Mouse (Mus musculus) heart, embryonic 12.5 days (tissue): Measurements from ENCODE around the gene Rad51d. TPM values are rescaled to one million over a fixed set of nuclear protein-coding genes. Genes with fewer than 3 reads are reported as not detected.

ENCODE experiments used
- ATAC-seq: fragments of 200-750 bp; cut with Nextera tagmentation; 2 replicates; pipeline ENCODE4 v1.8.0; 2017; ENCODE audit warnings: moderate TSS enrichment, moderate library complexity; ENCODE audit not compliant: insufficient number of reproducible peaks, low FRiP score
- H3K27ac ChIP-seq: fragments of 300-500 bp; sonication (generic); 2 replicates; pipeline ENCODE4 v1.5.1; 2016; ENCODE audit warnings: mild to moderate bottlenecking, moderate library complexity; ENCODE audit not compliant: poor library complexity, severe bottlenecking
- H3K27me3 ChIP-seq: fragments of 300-500 bp; sonication (generic); replicated peaks from 2 replicates; pipeline ENCODE4 v1.6.1; 2016; ENCODE audit warnings: mild to moderate bottlenecking, moderate library complexity
- H3K36me3 ChIP-seq: fragments of 300-500 bp; sonication (generic); 2 replicates; pipeline ENCODE4 v1.6.1; 2016; ENCODE audit warnings: mild to moderate bottlenecking, moderate library complexity
- H3K4me1 ChIP-seq: fragments of 300-500 bp; sonication (generic); replicated peaks from 2 replicates; pipeline ENCODE4 v1.6.1; 2016; ENCODE audit warnings: mild to moderate bottlenecking
- H3K4me2 ChIP-seq: fragments of 300-500 bp; sonication (generic); 2 replicates; pipeline ENCODE4 v1.6.1; 2016; ENCODE audit warnings: mild to moderate bottlenecking, moderate library complexity
- H3K4me3 ChIP-seq: fragments of 300-500 bp; sonication (generic); 2 replicates; pipeline ENCODE4 v1.5.1; 2016; ENCODE audit warnings: mild to moderate bottlenecking
- H3K9ac ChIP-seq: fragments of 300-500 bp; sonication (generic); 2 replicates; pipeline ENCODE4 v1.6.1; 2016; ENCODE audit warnings: mild to moderate bottlenecking, moderate library complexity
- H3K9me3 ChIP-seq: fragments of 300-500 bp; sonication (generic); replicated peaks from 2 replicates; pipeline ENCODE4 v1.6.1; 2016; ENCODE audit warnings: mild to moderate bottlenecking, moderate library complexity
- WGBS: fragments of 180-500 bp; shearing (Covaris S2); methylation state at CpG from one replicate; pipeline ENCODE4 v1.1.7; 2016; 5-methylcytosine and 5-hydroxymethylcytosine counted together
- polyA plus RNA-seq: library from polyadenylated mRNA; unstranded; fragments of >200 nt; fragmentation: Nextera tagmentation; extraction: Ambion mirVana; gene quantifications from 2 replicates; pipeline ENCODE4 v1.2.1, GENCODE M21; 2016

The Rad51d gene
- polyA plus RNA-seq, 1 experiment from 2014 or later: 14.6 TPM

DNA sequence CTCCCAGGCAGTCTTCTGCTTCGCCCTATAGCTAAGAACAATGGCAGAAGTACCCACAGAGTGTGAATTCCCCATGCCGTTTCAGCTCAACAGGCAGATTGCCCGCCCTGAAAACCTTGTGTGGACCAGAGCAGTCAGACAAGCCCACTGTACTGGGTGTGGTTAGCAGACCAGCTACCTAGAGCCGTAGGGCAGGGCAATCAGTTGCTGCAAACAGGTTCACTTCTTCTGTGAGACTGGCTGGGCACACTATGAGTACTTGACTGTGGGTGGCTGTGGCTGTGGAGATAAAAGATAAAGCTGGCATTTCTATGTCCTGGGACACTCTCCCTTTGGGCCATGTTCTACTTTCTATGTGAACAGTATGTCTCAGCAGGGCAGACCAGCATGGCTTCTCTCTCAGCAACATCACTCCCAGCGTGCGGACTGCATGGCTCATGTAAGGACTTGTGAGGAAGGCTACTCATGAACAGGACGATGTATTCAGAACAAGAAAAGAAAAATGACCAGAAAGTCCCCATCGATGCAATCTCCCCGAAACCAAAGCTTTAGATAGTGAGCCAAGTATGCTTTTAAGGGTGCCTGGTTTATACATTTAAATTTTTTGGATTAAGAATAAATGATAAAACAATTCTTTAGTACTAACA, 35.0 kb downstream of the Rad51d start:
- Histone ChIP-seq H3K4me1 (no peaks in the 10 kb centered on the region), H3K9ac (no peak overlapping the region), H3K36me3 (no peaks in the 10 kb centered on the region), H3K9me3 (no peaks in the 10 kb centered on the region), H3K27me3 (no peaks in the 10 kb centered on the region), H3K4me2 (no peak overlapping the region), H3K4me3 (no peak overlapping the region), H3K27ac (no peak overlapping the region)
- 74% methylated on average over 9 of the region's 9 CpGs for WGBS
- peak; percentile 59; the same call in 1 of the 2 replicates for ATAC-seq

DNA sequence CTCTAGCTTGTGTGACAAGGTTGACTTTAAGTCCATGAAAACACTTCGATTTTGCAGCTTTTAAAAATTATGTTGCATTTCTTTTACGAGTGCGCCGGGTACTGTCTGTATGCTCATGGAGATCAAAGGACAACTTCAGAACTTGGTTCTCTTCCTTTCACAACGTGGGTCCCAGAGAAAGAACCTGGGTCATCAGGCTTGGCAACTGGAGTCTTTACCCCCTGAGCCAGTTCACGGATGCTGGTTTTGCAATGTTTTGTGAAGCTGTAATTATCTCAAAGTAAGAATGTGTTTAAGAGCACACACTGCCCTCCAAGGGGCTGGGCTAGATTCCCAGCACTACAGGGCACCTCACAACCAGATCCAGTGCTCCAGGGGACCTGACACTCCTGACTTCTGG, 36.3 kb downstream of the Rad51d start:
- no peak overlapping the region for H3K4me2 ChIP-seq
- H3K36me3 ChIP-seq: no peaks in the 10 kb centered on the region
- no peaks in the 10 kb centered on the region for H3K9me3 ChIP-seq
- no peak overlapping the region for H3K27ac ChIP-seq
- no peak for ATAC-seq
- H3K27me3 ChIP-seq: no peaks in the 10 kb centered on the region
- 83% methylated on average over 6 of the region's 6 CpGs for WGBS
- no peaks in the 10 kb centered on the region for H3K4me1 ChIP-seq
- no peak overlapping the region for H3K9ac ChIP-seq
- no peak overlapping the region for H3K4me3 ChIP-seq

DNA sequence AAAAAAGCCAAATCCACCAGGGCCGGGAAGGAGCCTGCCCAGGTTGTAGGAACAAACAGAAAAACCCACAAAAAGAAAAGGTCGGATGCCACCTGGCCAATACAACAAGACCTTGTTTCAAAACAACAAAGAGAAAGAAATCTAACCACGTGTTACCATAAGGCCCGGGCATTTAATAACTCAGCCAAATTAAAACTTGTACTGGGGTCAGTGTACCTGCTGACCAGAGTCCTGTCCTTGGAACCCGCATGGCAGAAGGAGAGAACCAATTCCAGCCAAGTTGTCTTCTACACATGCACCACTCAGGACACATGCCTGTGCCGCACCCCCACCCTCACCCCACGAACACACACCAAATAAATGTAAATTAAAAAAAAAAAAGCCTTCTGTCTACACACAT, 37.5 kb downstream of the Rad51d start:
- H3K4me2 ChIP-seq: no peak overlapping the region
- H3K27ac ChIP-seq: no peak overlapping the region
- ATAC-seq: no peak
- 81% methylated on average over 7 of the region's 7 CpGs for WGBS
- H3K4me3 ChIP-seq: no peak overlapping the region
- no peaks in the 10 kb centered on the region for H3K9me3 ChIP-seq
- H3K27me3 ChIP-seq: no peaks in the 10 kb centered on the region
- no peaks in the 10 kb centered on the region for H3K36me3 ChIP-seq
- no peak overlapping the region for H3K9ac ChIP-seq
- 0 out of 2 replicates have a peak, but pooled peaks cover under 1% of the 10 kb centered on the region for H3K4me1 ChIP-seq

DNA sequence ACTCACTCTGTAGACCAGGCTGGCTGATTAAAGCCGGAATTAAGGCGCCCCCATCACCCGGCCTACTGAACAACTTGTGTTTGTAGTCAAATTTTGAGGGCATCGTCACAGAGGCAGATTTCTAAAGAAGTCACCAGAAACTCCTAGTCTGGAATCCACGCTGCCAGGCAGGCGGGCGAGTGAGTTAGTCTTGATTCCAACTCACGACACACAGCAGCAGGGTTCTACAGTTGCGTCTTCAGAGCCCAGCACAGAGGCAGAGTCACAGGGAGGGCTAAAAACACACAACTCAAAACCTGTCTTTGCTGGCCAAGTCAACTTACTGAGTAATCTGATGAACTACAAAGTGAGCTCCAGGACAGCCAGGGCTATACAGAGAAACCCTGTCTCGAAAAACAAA, 37.9 kb downstream of the Rad51d start:
- 75% methylated on average over 10 of the region's 10 CpGs for WGBS

DNA sequence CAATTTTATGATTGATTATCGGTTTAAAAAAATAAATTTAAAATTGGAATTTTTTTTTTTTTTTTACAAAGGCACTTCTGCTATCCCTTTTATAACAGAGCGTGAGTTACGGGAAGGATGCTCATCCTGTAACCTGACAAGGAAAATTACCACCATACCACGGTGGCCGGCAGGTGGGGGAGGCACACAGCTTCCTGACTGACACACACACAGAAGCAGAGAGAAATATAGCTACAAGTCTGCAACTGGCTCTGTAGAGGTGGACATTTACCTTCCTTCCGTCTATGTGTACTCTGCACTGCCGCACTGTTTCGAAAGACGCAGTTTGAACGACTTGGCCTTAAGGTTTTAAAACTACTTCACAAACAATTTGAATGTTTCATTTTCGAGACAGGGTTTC, 38.3 kb downstream of the Rad51d start:
- Histone ChIP-seq H3K9ac (no peak overlapping the region), H3K9me3 (no peaks in the 10 kb centered on the region), H3K4me1 (peaks cover 6% of the 10 kb centered on the region; the same call in 1 of the 2 replicates), H3K36me3 (no peaks in the 10 kb centered on the region), H3K4me2 (no peak overlapping the region), H3K27ac (no peak overlapping the region), H3K27me3 (no peaks in the 10 kb centered on the region), H3K4me3 (no peak overlapping the region)
- no peak for ATAC-seq
- 84% methylated on average over 11 of the region's 11 CpGs for WGBS

More for the DNA sequence above, 37.9 kb downstream of the Rad51d start:
- no peaks in the 10 kb centered on the region for H3K9me3 ChIP-seq
- H3K36me3 ChIP-seq: no peaks in the 10 kb centered on the region
- peaks cover 4% of the 10 kb centered on the region; the same call in 1 of the 2 replicates for H3K4me1 ChIP-seq
- ATAC-seq: no peak
- H3K4me2 ChIP-seq: no peak overlapping the region
- no peak overlapping the region for H3K4me3 ChIP-seq
- no peak overlapping the region for H3K27ac ChIP-seq
- no peak overlapping the region for H3K9ac ChIP-seq
- H3K27me3 ChIP-seq: no peaks in the 10 kb centered on the region

DNA sequence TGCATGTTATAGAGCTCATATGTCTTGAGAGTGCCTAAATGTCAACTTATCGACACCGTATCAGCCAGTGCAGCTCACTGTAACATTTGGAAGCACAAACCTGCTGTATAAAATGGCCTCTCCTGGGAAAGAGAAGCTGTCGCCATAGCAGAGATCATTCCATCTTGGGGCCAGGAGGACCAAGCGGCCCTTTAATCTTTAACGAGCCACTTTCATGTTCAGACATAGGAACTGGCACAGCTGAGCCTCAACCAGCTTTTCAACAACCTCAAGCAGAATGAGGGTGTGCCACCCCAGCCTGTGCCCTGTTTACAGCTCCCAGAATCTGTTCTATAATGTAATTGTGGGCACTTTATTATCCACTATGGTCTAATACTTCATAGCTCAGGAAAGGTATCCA, 40.2 kb downstream of the Rad51d start:
- Histone ChIP-seq H3K4me3 (no peak overlapping the region), H3K27me3 (no peaks in the 10 kb centered on the region), H3K9ac (no peak overlapping the region), H3K27ac (no peak overlapping the region), H3K4me2 (no peak overlapping the region), H3K9me3 (no peaks in the 10 kb centered on the region), H3K36me3 (no peaks in the 10 kb centered on the region), H3K4me1 (peaks cover 16% of the 10 kb centered on the region)
- WGBS: 75% methylated on average over 5 of the region's 5 CpGs
- ATAC-seq: no peak

DNA sequence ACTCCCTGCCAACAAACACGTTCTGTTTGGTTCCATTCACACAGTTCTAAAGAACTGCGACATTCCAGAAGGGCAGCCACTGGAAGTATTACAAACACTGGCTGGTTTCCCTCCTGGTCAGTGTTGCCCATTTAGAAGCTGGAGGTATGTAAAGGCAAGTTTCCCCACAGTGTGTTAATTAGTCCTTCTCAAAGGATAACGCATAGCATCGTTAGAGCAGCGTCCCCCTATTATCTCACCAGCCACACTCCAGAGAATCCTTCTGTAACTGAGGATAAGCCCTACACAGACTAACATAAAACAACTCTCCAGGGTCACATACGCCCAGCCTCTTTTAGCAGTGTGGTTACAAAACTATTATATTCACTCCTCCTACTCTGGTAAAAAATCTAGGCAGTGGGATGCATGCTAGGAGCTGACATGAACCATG, 42.8 kb downstream of the Rad51d start:
- Histone ChIP-seq H3K4me1 (peaks cover 21% of the 10 kb centered on the region), H3K27me3 (no peaks in the 10 kb centered on the region), H3K27ac (peak overlapping the region; percentile 37; the same call in 1 of the 2 replicates), H3K9ac (no peak overlapping the region), H3K4me2 (peak overlapping the region; percentile 12), H3K4me3 (no peak overlapping the region), H3K36me3 (no peaks in the 10 kb centered on the region), H3K9me3 (no peaks in the 10 kb centered on the region)
- WGBS: 36% methylated on average over 6 of the region's 6 CpGs
- peak; percentile 73 for ATAC-seq

DNA sequence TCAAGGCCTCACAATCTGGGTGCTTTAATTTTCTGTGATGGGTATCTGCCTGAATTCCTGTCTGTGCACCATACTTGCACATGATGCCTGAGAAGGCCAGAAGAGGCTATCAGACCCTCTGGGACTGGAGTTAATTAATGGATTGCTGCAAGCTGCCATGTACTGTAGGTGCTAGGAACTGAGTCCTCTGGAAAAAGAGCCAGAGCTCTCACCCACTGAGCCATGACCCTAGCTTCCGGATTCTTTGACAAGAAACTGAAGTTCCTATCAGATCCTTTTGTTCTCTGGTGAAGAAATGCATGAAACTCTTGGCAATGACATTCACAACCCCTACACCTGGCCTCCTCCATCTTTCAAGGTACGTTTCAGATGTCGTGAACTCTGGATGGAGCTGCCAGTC, 43.5 kb downstream of the Rad51d start:
- H3K9me3 ChIP-seq: no peaks in the 10 kb centered on the region
- no peaks in the 10 kb centered on the region for H3K27me3 ChIP-seq
- no peak for ATAC-seq
- WGBS: 69% methylated on average over 3 of the region's 3 CpGs
- peaks cover 21% of the 10 kb centered on the region for H3K4me1 ChIP-seq
- peak overlapping the region; percentile 12; the same call in 1 of the 2 replicates for H3K4me2 ChIP-seq
- H3K36me3 ChIP-seq: no peaks in the 10 kb centered on the region
- H3K27ac ChIP-seq: no peak overlapping the region
- no peak overlapping the region for H3K9ac ChIP-seq
- no peak overlapping the region for H3K4me3 ChIP-seq

DNA sequence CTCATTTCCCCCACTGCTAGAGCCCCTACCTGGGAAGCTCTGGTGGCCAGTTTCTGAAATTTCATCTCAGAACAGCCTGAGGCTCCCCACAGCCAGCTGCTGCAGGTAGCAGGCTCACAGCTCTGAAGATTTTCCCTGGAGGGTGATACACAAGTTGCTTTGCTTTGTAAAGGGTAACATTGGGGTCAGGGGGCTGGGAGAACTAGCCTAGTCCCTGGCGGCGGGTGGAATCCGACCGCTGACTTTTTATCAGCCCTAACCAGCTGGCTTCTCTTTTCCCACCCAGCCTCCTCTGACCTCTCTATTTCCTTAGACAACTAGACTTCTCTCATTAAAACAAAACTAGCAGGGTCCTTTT, 44.4 kb downstream of the Rad51d start:
- 5% methylated on average over 4 of the region's 4 CpGs for WGBS

DNA sequence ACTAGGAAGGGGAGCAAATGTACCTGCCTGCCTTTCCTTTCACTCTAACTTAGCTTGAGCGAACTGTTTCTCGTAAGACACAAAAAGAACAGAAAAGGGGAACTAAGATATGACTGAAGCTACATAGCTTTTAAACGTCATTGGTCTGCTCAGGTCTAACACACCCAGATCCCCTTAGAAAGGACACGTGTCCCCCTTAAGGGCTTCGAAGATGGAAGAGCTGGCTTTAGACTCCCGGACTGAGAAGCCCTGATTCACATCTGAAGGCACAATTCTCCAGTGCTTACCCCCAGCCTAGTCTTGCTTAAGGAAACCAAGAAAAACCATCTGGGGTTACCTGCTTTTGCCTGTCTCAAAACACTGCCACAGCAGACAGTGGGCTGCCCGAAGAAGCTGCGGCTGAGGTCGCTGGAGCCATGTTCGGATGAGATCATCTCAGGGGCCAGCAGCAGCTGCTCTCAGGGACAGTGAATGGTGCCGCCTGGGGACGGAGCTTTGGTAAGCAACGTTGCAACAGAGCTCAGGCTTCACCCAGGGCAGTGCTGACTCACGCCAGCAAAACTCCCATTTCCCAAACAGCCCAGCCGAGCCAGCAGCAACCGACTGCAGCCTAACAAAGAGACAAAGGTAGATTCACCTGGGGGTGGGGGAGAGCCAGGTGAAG, 44.9 kb downstream of the Rad51d start:
- 18% methylated on average over 16 of the region's 16 CpGs for WGBS
- peak overlapping the region; percentile 63 for H3K4me2 ChIP-seq
- ATAC-seq: peak; percentile 93
- H3K27me3 ChIP-seq: no peaks in the 10 kb centered on the region
- H3K4me3 ChIP-seq: peak overlapping the region; percentile 31
- no peaks in the 10 kb centered on the region for H3K9me3 ChIP-seq
- no peaks in the 10 kb centered on the region for H3K36me3 ChIP-seq
- peak overlapping the region; percentile 64 for H3K27ac ChIP-seq
- H3K9ac ChIP-seq: peak overlapping the region; percentile 61
- peaks cover 26% of the 10 kb centered on the region for H3K4me1 ChIP-seq

More for the DNA sequence above, 44.4 kb downstream of the Rad51d start:
- peaks cover 21% of the 10 kb centered on the region for H3K4me1 ChIP-seq
- H3K4me3 ChIP-seq: peak overlapping the region; percentile 31
- no peaks in the 10 kb centered on the region for H3K9me3 ChIP-seq
- H3K27ac ChIP-seq: peak overlapping the region; percentile 64
- H3K9ac ChIP-seq: peak overlapping the region; percentile 61
- H3K27me3 ChIP-seq: no peaks in the 10 kb centered on the region
- no peaks in the 10 kb centered on the region for H3K36me3 ChIP-seq
- ATAC-seq: peak; percentile 83
- H3K4me2 ChIP-seq: peak overlapping the region; percentile 63

DNA sequence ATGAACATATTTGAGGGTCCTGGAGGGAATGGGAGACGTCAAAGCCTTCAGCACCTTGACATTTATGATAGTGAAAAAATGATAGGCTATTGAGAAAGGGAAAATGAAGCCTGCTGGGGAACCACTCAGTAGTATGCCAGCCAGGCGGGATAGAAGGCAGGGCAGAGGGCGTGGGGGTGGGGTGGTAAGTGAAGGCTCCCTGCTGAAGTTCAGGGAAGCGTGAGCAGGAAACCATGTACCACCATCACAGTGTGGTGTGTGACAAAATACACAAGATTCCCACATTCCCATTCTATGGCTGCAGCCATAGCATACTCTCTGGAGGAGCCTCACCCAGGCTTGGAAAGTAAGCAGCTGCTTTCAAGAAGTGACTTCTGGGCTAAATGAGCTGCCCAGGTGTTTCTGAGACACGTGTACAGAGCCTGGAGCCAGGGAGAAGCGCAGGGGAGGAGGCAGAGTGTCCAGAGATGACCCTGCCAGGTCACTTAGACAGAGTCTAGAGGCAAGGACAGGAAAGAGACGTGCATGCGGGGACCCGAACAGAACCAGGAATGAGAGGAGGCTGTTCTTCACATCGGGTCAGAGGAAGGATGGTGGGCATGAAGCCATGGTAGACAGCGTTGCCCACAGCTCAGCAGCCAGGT, 45.5 kb downstream of the Rad51d start:
- no peak for ATAC-seq
- 0 out of 2 replicates have a peak overlapping the region, but pooled peaks have one; percentile 9 for H3K9ac ChIP-seq
- no peaks in the 10 kb centered on the region for H3K27me3 ChIP-seq
- 53% methylated on average over 11 of the region's 11 CpGs for WGBS
- no peaks in the 10 kb centered on the region for H3K9me3 ChIP-seq
- H3K4me1 ChIP-seq: peaks cover 29% of the 10 kb centered on the region
- H3K36me3 ChIP-seq: no peaks in the 10 kb centered on the region
- peak overlapping the region; percentile 31 for H3K4me3 ChIP-seq
- H3K27ac ChIP-seq: no peak overlapping the region
- peak overlapping the region; percentile 63 for H3K4me2 ChIP-seq
